Mouse (Mus musculus) spleen, adult 12 weeks (tissue): Measurements from ENCODE around the gene Cpm.

Experiments
- DNase-seq: peaks from one replicate; pipeline ENCODE4 v3.0.0; 2022; ENCODE audit warnings: low spot score

Cpm gene

GRCm38 (mm10) chr10:117649292-117650041, 20.2 kb downstream of the Cpm start:
- DNase-seq, result no peak

GRCm38 (mm10) chr10:117650042-117650655, 20.8 kb downstream of the Cpm start:
- no peak for DNase-seq

- DNase-seq, result no peak
These were observed 21.4 kb downstream of the Cpm start for GRCm38 (mm10) chr10:117650725-117651124.

- no peak for DNase-seq
These were observed 22.5 kb downstream of the Cpm start for GRCm38 (mm10) chr10:117651587-117652377.

GRCm38 (mm10) chr10:117652378-117652774, 23.1 kb downstream of the Cpm start:
- no peak for DNase-seq

GRCm38 (mm10) chr10:117652930-117653778, 23.9 kb downstream of the Cpm start:
- no peak for DNase-seq

- no peak for DNase-seq
These were observed 24.5 kb downstream of the Cpm start for GRCm38 (mm10) chr10:117653779-117654173.

- DNase-seq, result no peak
These were observed 25.4 kb downstream of the Cpm start for GRCm38 (mm10) chr10:117654576-117655123.

GRCm38 (mm10) chr10:117655460-117655859, 26.2 kb downstream of the Cpm start:
- no peak for DNase-seq

- DNase-seq, result no peak
These were observed 26.8 kb downstream of the Cpm start for GRCm38 (mm10) chr10:117655908-117656661.

- DNase-seq, result no peak
These were observed 27.3 kb downstream of the Cpm start for GRCm38 (mm10) chr10:117656662-117656962.

GRCm38 (mm10) chr10:117656985-117657658, 27.8 kb downstream of the Cpm start:
- DNase-seq, result no peak

GRCm38 (mm10) chr10:117657659-117658306, 28.5 kb downstream of the Cpm start:
- no peak for DNase-seq

GRCm38 (mm10) chr10:117658522-117659429, 29.5 kb downstream of the Cpm start:
- DNase-seq, result no peak

- DNase-seq, result no peak
These were observed 30.1 kb downstream of the Cpm start for GRCm38 (mm10) chr10:117659430-117659813.

- no peak for DNase-seq
These were observed 30.5 kb downstream of the Cpm start for GRCm38 (mm10) chr10:117659819-117660218.

GRCm38 (mm10) chr10:117662316-117663055, 33.2 kb downstream of the Cpm start:
- no peak for DNase-seq
